Mouse (Mus musculus) gastrocnemius, postnatal 36 days (tissue): Measurements from ENCODE around the gene Siva1. TPM values are rescaled to one million over a fixed set of nuclear protein-coding genes. Genes with fewer than 3 reads are reported as not detected.
A peak's percentile ranks its signal among the peaks of the same experiment; 100 is the strongest.

ENCODE experiments used
- DNase-seq, 2 experiments: peaks; one replicate each; pipeline ENCODE4 v3.0.0; 2022
- intact Hi-C: fragments of 180-260 bp; cut with DNase I; formaldehyde crosslinking; loops from one replicate; pipeline ENCODE4 v1.15.1; 2025
- microRNA-seq, 2 experiments: library from miRNA; unstranded; fragments of <30 nt; microRNA quantifications; one replicate each; pipeline ENCODE4 v1.2.0; 2021
- total RNA-seq, 2 experiments: library from RNA; stranded (reverse); gene quantifications; 2 replicates each; pipeline ENCODE4 v1.2.3; 2021

Gene Siva1
- total RNA-seq, 2 experiments from 2014 or later, result 12.6 to 17.0 TPM

- intact Hi-C loops, result loop anchor here (2.0 kb wide), 1 partner anchor 14 kb away; no protein-coding TSS in a partner anchor
- peak; percentile 38 to 57 for DNase-seq
These were observed 29.9 kb downstream of the Siva1 start, which contains the start of gene Akt1 for GRCm38 (mm10) chr12:112674132-112675011. Gene Akt1, minus strand, starts transcription at chr12:112674884.

GRCm38 (mm10) chr12:112675245-112676035 is 31.0 kb downstream of the Siva1 start:
- intact Hi-C loops, result loop anchor here (2.0 kb wide), 1 partner anchor 15 kb away; no protein-coding TSS in a partner anchor
- peak; percentile 71 to 80 for DNase-seq

GRCm38 (mm10) chr12:112677076-112677475 is 32.6 kb downstream of the Siva1 start:
- intact Hi-C loops, result no loop called here
- no peak for DNase-seq

- no peak for DNase-seq
- intact Hi-C loops, result no loop called here
These were observed 33.6 kb downstream of the Siva1 start for GRCm38 (mm10) chr12:112677943-112678554.

- peak; percentile 44 to 54 for DNase-seq
- intact Hi-C loops, result no loop called here
These were observed 34.1 kb downstream of the Siva1 start, which contains the start of gene Zbtb42 for GRCm38 (mm10) chr12:112678555-112679026. Gene Zbtb42, plus strand, starts transcription at chr12:112678828.

GRCm38 (mm10) chr12:112679027-112679996 is 34.8 kb downstream of the Siva1 start:
- no peak for DNase-seq
- intact Hi-C loops, result no loop called here

- DNase-seq, result no peak
- intact Hi-C loops, result no loop called here
These were observed 38.9 kb downstream of the Siva1 start for GRCm38 (mm10) chr12:112683351-112683750.

- intact Hi-C loops, result no loop called here
- no peak for DNase-seq
These were observed 44.0 kb downstream of the Siva1 start for GRCm38 (mm10) chr12:112688458-112688857.

GRCm38 (mm10) chr12:112693185-112694126 is 49.0 kb downstream of the Siva1 start:
- intact Hi-C loops, result no loop called here
- peak; percentile 91 to 94 for DNase-seq

- DNase-seq, result no peak
- intact Hi-C loops, result no loop called here
These were observed 49.6 kb downstream of the Siva1 start for GRCm38 (mm10) chr12:112694127-112694475.

- intact Hi-C loops, result no loop called here
These were observed 52.4 kb downstream of the Siva1 start for GRCm38 (mm10) chr12:112696806-112697425.

More at GRCm38 (mm10) chr12:112696806-112697425, 52.4 kb downstream of the Siva1 start:
- DNase-seq, result no peak

Small RNA genes lying within 50 kb of the gene (microRNA-seq; reads per million reads assigned to microRNA genes)
- gene Mir6939, result 0.36 to 0.74 reads per million in 2 experiments

Other genes starting within 250 kb of the Siva1 start
- 1 to 10 TPM; 1.1 to 1.3 TPM for gene A530016L24Rik, start 155.2 kb upstream of the Siva1 start, total RNA-seq
- gene Tmem179, start 127.9 kb upstream of the Siva1 start, total RNA-seq, result not detected
- 10 to 100 TPM in 1 of 2 experiments, 1 to 10 TPM in 1; 9.2 to 11.1 TPM for gene Inf2, start 55.9 kb upstream of the Siva1 start, total RNA-seq
- 100 to 1,000 TPM; 904 to 982 TPM for gene Adssl1, start 24.6 kb upstream of the Siva1 start, total RNA-seq
- gene Akt1, start 30.2 kb downstream of the Siva1 start, total RNA-seq, result 10 to 100 TPM; 49.9 to 55.7 TPM
- gene Zbtb42, start 34.1 kb downstream of the Siva1 start, total RNA-seq, result 1 to 10 TPM in 1 of 2 experiments, under 1 TPM in 1; 0.79 to 1.1 TPM
- gene Cep170b, start 75.8 kb downstream of the Siva1 start, total RNA-seq, result 10 to 100 TPM; 11.2 to 12.3 TPM
- gene Pld4, start 116.0 kb downstream of the Siva1 start, total RNA-seq, result 1 to 10 TPM; 2.3 to 3.0 TPM
- gene Ahnak2, start 158.0 kb downstream of the Siva1 start, total RNA-seq, result 1 to 10 TPM; 5.0 to 7.0 TPM
- under 1 TPM; 0.31 to 0.64 TPM for gene Clba1, start 164.3 kb downstream of the Siva1 start, total RNA-seq
- gene Cdca4, start 184.7 kb downstream of the Siva1 start, total RNA-seq, result 1 to 10 TPM; 2.1 to 3.0 TPM
- gene Gpr132, start 223.5 kb downstream of the Siva1 start, total RNA-seq, result under 1 TPM; 0.10 to 0.26 TPM